Mouse (Mus musculus): Measurements from ENCODE around the gene Abca17. TPM values are rescaled to one million over a fixed set of nuclear protein-coding genes. Genes with fewer than 3 reads are reported as not detected.

Gene Abca17
- under 1 TPM in 1 of 4 experiments, not detected in 3; 0.06 TPM for total RNA-seq (2022)

- no peak for DNase-seq (ENCODE audit: low spot score)
Observed at GRCm38 (mm10) chr17:24350926-24351759, at the start of gene Abca17. Gene Abca17 (minus strand): TSS chr17:24351068.

- DNase-seq (ENCODE audit: low spot score), result no peak
Observed at GRCm38 (mm10) chr17:24394456-24394855, 43.6 kb upstream of the Abca17 start.

- no peak for DNase-seq (ENCODE audit: low spot score)
Observed at GRCm38 (mm10) chr17:24393527-24393926, 42.7 kb upstream of the Abca17 start.

- DNase-seq (ENCODE audit: low spot score), result no peak
Observed at GRCm38 (mm10) chr17:24391149-24391548, 40.3 kb upstream of the Abca17 start.

- DNase-seq (ENCODE audit: low spot score), result peak; percentile 35
Observed at GRCm38 (mm10) chr17:24389865-24390264, 39.0 kb upstream of the Abca17 start.

- no peak for DNase-seq (ENCODE audit: low spot score)
Observed at GRCm38 (mm10) chr17:24388711-24389110, 37.8 kb upstream of the Abca17 start.

- no peak for DNase-seq (ENCODE audit: low spot score)
Observed at GRCm38 (mm10) chr17:24383789-24384188, 32.9 kb upstream of the Abca17 start.

GRCm38 (mm10) chr17:24378496-24378895, 27.6 kb upstream of the Abca17 start:
- no peak for DNase-seq (ENCODE audit: low spot score)

GRCm38 (mm10) chr17:24375886-24376285, 25.0 kb upstream of the Abca17 start:
- no peak for DNase-seq (ENCODE audit: low spot score)

- DNase-seq (ENCODE audit: low spot score), result no peak
Observed at GRCm38 (mm10) chr17:24375094-24375712, 24.3 kb upstream of the Abca17 start.

GRCm38 (mm10) chr17:24365863-24366262, 15.0 kb upstream of the Abca17 start:
- DNase-seq (ENCODE audit: low spot score), result no peak

- no peak for DNase-seq (ENCODE audit: low spot score)
Observed at GRCm38 (mm10) chr17:24364461-24364860, 13.6 kb upstream of the Abca17 start.

- no peak for DNase-seq (ENCODE audit: low spot score)
Observed at GRCm38 (mm10) chr17:24362527-24362926, 11.7 kb upstream of the Abca17 start.

- DNase-seq (ENCODE audit: low spot score), result no peak
Observed at GRCm38 (mm10) chr17:24361291-24361690, 10.4 kb upstream of the Abca17 start.

GRCm38 (mm10) chr17:24360841-24361240, 10.0 kb upstream of the Abca17 start:
- DNase-seq (ENCODE audit: low spot score), result no peak

GRCm38 (mm10) chr17:24359903-24360302, 9.0 kb upstream of the Abca17 start:
- no peak for DNase-seq (ENCODE audit: low spot score)

GRCm38 (mm10) chr17:24359006-24359405, 8.1 kb upstream of the Abca17 start:
- no peak for DNase-seq (ENCODE audit: low spot score)

GRCm38 (mm10) chr17:24355284-24355683, 4.4 kb upstream of the Abca17 start:
- no peak for DNase-seq (ENCODE audit: low spot score)

- DNase-seq (ENCODE audit: low spot score), result no peak
Observed at GRCm38 (mm10) chr17:24353960-24354359, 3.1 kb upstream of the Abca17 start.

GRCm38 (mm10) chr17:24352370-24353194, 1.7 kb upstream of the Abca17 start:
- DNase-seq (ENCODE audit: low spot score), result peak; percentile 11

- peak; percentile 94 for DNase-seq (ENCODE audit: low spot score)
Observed at GRCm38 (mm10) chr17:24351760-24352357, 991 bp upstream of the Abca17 start, which contains the start of gene Abca3. Gene Abca3 (plus strand): TSS chr17:24351950.

GRCm38 (mm10) chr17:24349176-24349575, 1.7 kb downstream of the Abca17 start:
- no peak for DNase-seq (ENCODE audit: low spot score)
